Mouse (Mus musculus): ENCODE measurements around the gene Tyro3. TPM values are rescaled to one million over a fixed set of nuclear protein-coding genes. Genes with fewer than 3 reads are reported as not detected.

Gene Tyro3
- polyA plus RNA-seq, 1 experiment: not detected

Other genes starting within 250 kb of the Tyro3 start
- 0.52 and 1.4 TPM in 2 replicates for gene Nusap1, start 179.4 kb upstream of the Tyro3 start, polyA plus RNA-seq (2012; ENCODE audit: insufficient read depth, insufficient read length, missing spikeins)
- 0.59 TPM in 1 of 2 replicates, not detected in the other for gene Oip5, start 179.3 kb upstream of the Tyro3 start, polyA plus RNA-seq (2012; ENCODE audit: insufficient read depth, insufficient read length, missing spikeins)
- gene Ndufaf1, start 134.9 kb upstream of the Tyro3 start, polyA plus RNA-seq (2012; ENCODE audit: insufficient read depth, insufficient read length, missing spikeins): 86.6 and 92.5 TPM in 2 replicates
- 11.6 and 14.8 TPM in 2 replicates for gene Rtf1, start 122.7 kb upstream of the Tyro3 start, polyA plus RNA-seq (2012; ENCODE audit: insufficient read depth, insufficient read length, missing spikeins)
- 7.7 and 10.6 TPM in 2 replicates for gene Itpka, start 55.4 kb upstream of the Tyro3 start, polyA plus RNA-seq (2012; ENCODE audit: insufficient read depth, insufficient read length, missing spikeins)
- not detected in 2 replicates for gene Ltk, start 37.3 kb upstream of the Tyro3 start, polyA plus RNA-seq (2012; ENCODE audit: insufficient read depth, insufficient read length, missing spikeins)
- 4.8 and 6.0 TPM in 2 replicates for gene Rpap1, start 10.2 kb upstream of the Tyro3 start, polyA plus RNA-seq (2012; ENCODE audit: insufficient read depth, insufficient read length, missing spikeins)
- gene Mga, start 99.5 kb downstream of the Tyro3 start, polyA plus RNA-seq (2012; ENCODE audit: insufficient read depth, insufficient read length, missing spikeins): 9.9 and 14.3 TPM in 2 replicates
- 2.2 and 3.0 TPM in 2 replicates for gene Mapkbp1, start 175.0 kb downstream of the Tyro3 start, polyA plus RNA-seq (2012; ENCODE audit: insufficient read depth, insufficient read length, missing spikeins)
- 4.8 and 9.3 TPM in 2 replicates for gene Jmjd7, start 229.8 kb downstream of the Tyro3 start, polyA plus RNA-seq (2012; ENCODE audit: insufficient read depth, insufficient read length, missing spikeins)
- gene Gm28042, start 229.8 kb downstream of the Tyro3 start, polyA plus RNA-seq (2012; ENCODE audit: insufficient read depth, insufficient read length, missing spikeins): 0.54 TPM in 1 of 2 replicates, not detected in the other
- gene Pla2g4b, start 235.7 kb downstream of the Tyro3 start, polyA plus RNA-seq (2012; ENCODE audit: insufficient read depth, insufficient read length, missing spikeins): 0.88 TPM in 1 of 2 replicates, not detected in the other

Measured in brown adipose tissue, adult 24 weeks (tissue).